Mouse (Mus musculus) forelimb bud, embryonic 11.5 days (tissue): Measurements from ENCODE around the gene Gm21149.
"Not testable (repeated sequence)": the region's sequence is repeated elsewhere in the genome, so short reads cannot be mapped to it uniquely, and the experiment has no call there.

Experiments
- DNase-seq: peaks from one replicate; pipeline ENCODE4 v3.0.0-alpha.2; 2012; ENCODE audit warnings: low read depth, low spot score

Gene Gm21149

GRCm38 (mm10) chr5:15463561-15463960, 12.8 kb downstream of the Gm21149 start:
- DNase-seq, result not testable (repeated sequence)

DNA sequence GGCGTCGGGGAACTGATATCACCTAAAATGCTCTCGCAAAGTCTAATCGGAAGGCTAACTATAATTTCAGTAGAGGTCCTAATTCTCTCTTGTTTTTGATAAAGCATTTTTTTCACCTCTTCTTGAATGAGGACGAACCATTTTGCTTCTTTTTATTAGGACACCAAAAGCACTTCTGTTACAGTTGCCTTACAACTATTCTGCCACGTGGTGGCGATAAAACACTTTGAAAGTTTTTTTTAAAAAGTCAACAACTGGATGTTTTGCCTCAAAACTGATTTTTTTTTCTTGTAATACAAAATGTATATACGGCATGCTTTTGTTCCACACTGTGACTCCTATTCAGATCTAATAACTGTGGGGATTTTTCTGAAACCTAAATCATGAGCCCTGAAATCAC, 14.7 kb downstream of the Gm21149 start:
- not testable (repeated sequence) for DNase-seq

DNA sequence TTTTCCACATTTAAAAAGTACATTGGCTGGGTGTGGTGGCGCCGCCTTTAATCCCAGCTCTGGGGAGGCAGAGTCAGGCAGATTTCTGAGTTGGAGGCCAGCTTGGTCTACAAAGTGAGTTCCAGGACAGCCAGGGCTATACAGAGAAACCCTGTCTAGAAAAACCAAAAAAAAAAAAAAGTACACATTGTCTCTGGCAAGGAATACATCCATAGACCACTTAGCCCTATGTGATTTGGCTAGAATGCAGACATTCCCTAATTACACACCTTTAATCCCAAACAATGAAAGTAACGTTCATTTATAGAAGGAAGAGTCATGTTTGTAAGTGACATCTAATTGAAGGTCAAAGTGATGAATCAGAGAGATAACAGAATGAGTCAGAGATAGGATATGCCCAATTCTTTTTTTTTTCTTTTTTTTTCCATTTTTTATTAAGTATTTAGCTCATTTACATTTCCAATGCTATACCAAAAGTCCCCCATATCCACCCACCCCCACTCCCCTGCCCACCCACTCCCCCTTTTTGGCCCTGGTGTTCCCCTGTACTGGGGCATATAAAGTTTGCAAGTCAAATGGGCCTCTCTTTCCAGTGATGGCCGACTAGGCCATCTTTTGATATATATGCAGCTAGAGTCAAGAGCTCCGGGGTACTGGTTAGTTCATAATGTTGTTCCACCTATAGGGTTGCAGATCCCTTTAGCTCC, 18.3 kb downstream of the Gm21149 start:
- DNase-seq, result not testable (repeated sequence)
